Mouse (Mus musculus): ENCODE measurements around the gene Slc5a6. TPM values are rescaled to one million over a fixed set of nuclear protein-coding genes. Genes with fewer than 3 reads are reported as not detected.

Gene Slc5a6
- polyA plus RNA-seq (2012): 0.07 and 0.13 TPM in 2 replicates

GRCm38 (mm10) chr5:31048763-31049641 lies at the start of gene Slc5a6:
Gene Slc5a6, minus strand, starts transcription at chr5:31048924.
- H3K36me3 ChIP-seq (ENCODE audit: control insufficient read depth): peaks cover 6% of the 10 kb centered on the region
- no peaks in the 10 kb centered on the region for H3K27me3 ChIP-seq (ENCODE audit: control insufficient read depth)
- peak within 1 kb of the TSS; percentile 91 for H3K4me3 ChIP-seq (replicated peaks)
- peaks cover 36% of the 10 kb centered on the region for H3K4me1 ChIP-seq (ENCODE audit: control insufficient read depth)
- TF ChIP-seq GATA1 (IDR thresholded peaks at IDR 0.05; ENCODE audit: low read length) (no peak), TAL1 (IDR thresholded peaks at IDR 0.05; ENCODE audit: low read length) (no peak)
- no peaks in the 10 kb centered on the region for H3K9me3 ChIP-seq (ENCODE audit: control insufficient read depth, low read length)

- peaks cover 5% of the 10 kb centered on the region for H3K4me1 ChIP-seq (ENCODE audit: control insufficient read depth)
- H3K4me3 ChIP-seq (replicated peaks): no peak overlapping the region
- TF ChIP-seq GATA1 (IDR thresholded peaks at IDR 0.05; ENCODE audit: low read length) (no peak), TAL1 (IDR thresholded peaks at IDR 0.05; ENCODE audit: low read length) (no peak)
- H3K36me3 ChIP-seq (ENCODE audit: control insufficient read depth): no peaks in the 10 kb centered on the region
- peaks cover 83% of the 10 kb centered on the region for H3K27me3 ChIP-seq (ENCODE audit: control insufficient read depth)
- peaks cover 5% of the 10 kb centered on the region; the same call in 1 of the 2 replicates for H3K9me3 ChIP-seq (ENCODE audit: control insufficient read depth, low read length)
These were observed 47.2 kb upstream of the Slc5a6 start for GRCm38 (mm10) chr5:31095711-31096480.

- TF ChIP-seq TAL1 (IDR thresholded peaks at IDR 0.05; ENCODE audit: low read length) (no peak), GATA1 (IDR thresholded peaks at IDR 0.05; ENCODE audit: low read length) (no peak)
- Histone ChIP-seq H3K36me3 (ENCODE audit: control insufficient read depth) (no peaks in the 10 kb centered on the region), H3K27me3 (ENCODE audit: control insufficient read depth) (peaks cover 92% of the 10 kb centered on the region), H3K4me3 (replicated peaks) (no peak overlapping the region), H3K9me3 (ENCODE audit: control insufficient read depth, low read length) (peaks cover 5% of the 10 kb centered on the region; the same call in 1 of the 2 replicates), H3K4me1 (ENCODE audit: control insufficient read depth) (peaks cover 5% of the 10 kb centered on the region)
These were observed 46.3 kb upstream of the Slc5a6 start for GRCm38 (mm10) chr5:31094799-31095691.

GRCm38 (mm10) chr5:31094100-31094798 lies 45.5 kb upstream of the Slc5a6 start:
- H3K36me3 ChIP-seq (ENCODE audit: control insufficient read depth): no peaks in the 10 kb centered on the region
- no peak overlapping the region for H3K4me3 ChIP-seq (replicated peaks)
- TF ChIP-seq TAL1 (IDR thresholded peaks at IDR 0.05; ENCODE audit: low read length) (no peak), GATA1 (IDR thresholded peaks at IDR 0.05; ENCODE audit: low read length) (no peak)
- peaks cover 5% of the 10 kb centered on the region; the same call in 1 of the 2 replicates for H3K9me3 ChIP-seq (ENCODE audit: control insufficient read depth, low read length)
- peaks cover 5% of the 10 kb centered on the region for H3K4me1 ChIP-seq (ENCODE audit: control insufficient read depth)
- peaks cover 96% of the 10 kb centered on the region for H3K27me3 ChIP-seq (ENCODE audit: control insufficient read depth)

GRCm38 (mm10) chr5:31093151-31094041 lies 44.7 kb upstream of the Slc5a6 start:
- Histone ChIP-seq H3K27me3 (ENCODE audit: control insufficient read depth) (peaks cover 98% of the 10 kb centered on the region), H3K36me3 (ENCODE audit: control insufficient read depth) (no peaks in the 10 kb centered on the region), H3K9me3 (ENCODE audit: control insufficient read depth, low read length) (peaks cover 5% of the 10 kb centered on the region; the same call in 1 of the 2 replicates), H3K4me1 (ENCODE audit: control insufficient read depth) (peaks cover 5% of the 10 kb centered on the region), H3K4me3 (replicated peaks) (peak overlapping the region; percentile 24)
- no peak for TF ChIP-seq TAL1 (IDR thresholded peaks at IDR 0.05; ENCODE audit: low read length)
- TF ChIP-seq GATA1 (IDR thresholded peaks at IDR 0.05; ENCODE audit: low read length): no peak

- no peak for TF ChIP-seq TAL1 (IDR thresholded peaks at IDR 0.05; ENCODE audit: low read length)
- no peak for TF ChIP-seq GATA1 (IDR thresholded peaks at IDR 0.05; ENCODE audit: low read length)
- no peak overlapping the region for H3K4me3 ChIP-seq (replicated peaks)
- no peaks in the 10 kb centered on the region for H3K36me3 ChIP-seq (ENCODE audit: control insufficient read depth)
- H3K27me3 ChIP-seq (ENCODE audit: control insufficient read depth): peaks cover 97% of the 10 kb centered on the region
- peaks cover 5% of the 10 kb centered on the region for H3K4me1 ChIP-seq (ENCODE audit: control insufficient read depth)
- H3K9me3 ChIP-seq (ENCODE audit: control insufficient read depth, low read length): peaks cover 5% of the 10 kb centered on the region; the same call in 1 of the 2 replicates
These were observed 43.7 kb upstream of the Slc5a6 start for GRCm38 (mm10) chr5:31092231-31092975.

- H3K27me3 ChIP-seq (ENCODE audit: control insufficient read depth): peaks cover 70% of the 10 kb centered on the region
- TF ChIP-seq TAL1 (IDR thresholded peaks at IDR 0.05; ENCODE audit: low read length): no peak
- no peak for TF ChIP-seq GATA1 (IDR thresholded peaks at IDR 0.05; ENCODE audit: low read length)
- no peaks in the 10 kb centered on the region for H3K9me3 ChIP-seq (ENCODE audit: control insufficient read depth, low read length)
- no peak overlapping the region for H3K4me3 ChIP-seq (replicated peaks)
- no peaks in the 10 kb centered on the region for H3K36me3 ChIP-seq (ENCODE audit: control insufficient read depth)
- H3K4me1 ChIP-seq (ENCODE audit: control insufficient read depth): peaks cover 9% of the 10 kb centered on the region
These were observed 38.4 kb upstream of the Slc5a6 start for GRCm38 (mm10) chr5:31087131-31087530.
